Mouse (Mus musculus) liver, adult 2 months (tissue): ENCODE measurements at regions not wholly inside any gene's neighbourhood (a gene's known extent, or its start where the extent isn't known, plus 50 kb on each side); places are given as distances from the start of the nearest gene placed in this dataset.

Source experiments
- CTCF ChIP-seq: fragments of 200-500 bp; IDR thresholded peaks from 2 replicates; pipeline ENCODE4 v1.5.1; 2011; ENCODE audit warnings: low read depth, low read length, control low read depth
- POLR2A ChIP-seq: fragments of 200-500 bp; IDR thresholded peaks from 2 replicates; pipeline ENCODE4 v1.6.1; 2011; ENCODE audit warnings: low read length, control low read depth; ENCODE audit not compliant: insufficient read depth; ENCODE audit errors: extremely low read depth

GRCm38 (mm10) chr16:5523402-5524021, 267.7 kb upstream of the Eef2kmt start:
- TF ChIP-seq CTCF (no peak), POLR2A (no peak)
